Mouse (Mus musculus): Measurements from ENCODE around the gene Gstk1.

DNA sequence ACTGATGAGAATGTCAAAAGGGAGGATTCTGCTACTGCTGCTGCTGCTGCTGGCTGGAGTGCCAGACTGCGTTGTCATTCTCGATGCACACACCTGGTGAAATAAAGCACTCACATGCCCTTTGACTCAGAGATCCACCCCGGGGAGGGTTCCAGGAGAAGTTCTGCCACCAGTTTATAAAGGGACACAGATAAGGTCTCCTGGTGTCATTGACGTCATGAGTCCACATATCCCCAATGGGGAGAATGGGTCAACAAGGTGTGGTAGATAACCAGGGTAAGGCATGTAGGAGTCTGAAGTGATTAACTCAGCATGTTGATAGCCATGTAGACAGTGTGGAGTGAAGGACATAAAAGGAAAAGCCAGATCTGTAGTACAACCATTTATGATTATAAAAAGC is 16.1 kb upstream of the Gstk1 start:
- TF ChIP-seq EP300 (optimal IDR thresholded peaks at IDR 0.05) (no peak), CTCF (IDR thresholded peaks at IDR 0.05; ENCODE audit: low read depth) (no peak)

All from stomach, postnatal 0 days (tissue).